Mouse (Mus musculus): ENCODE data around the gene Elovl2. TPM values are rescaled to one million over a fixed set of nuclear protein-coding genes. Genes with fewer than 3 reads are reported as not detected.
A peak's percentile ranks its signal among the peaks of the same experiment; 100 is the strongest.

Elovl2 gene
- polyA plus RNA-seq, 1 experiment from 2014 or later, result 0.08 TPM

GRCm38 (mm10) chr13:41158426-41158825 lies 61.8 kb downstream of the Elovl2 start:
- no peak for DNase-seq (ENCODE audit: low spot score)

- DNase-seq (ENCODE audit: low spot score), result no peak
These were observed 67.1 kb downstream of the Elovl2 start for GRCm38 (mm10) chr13:41153146-41153545.

- peak; percentile 46 for DNase-seq (ENCODE audit: low spot score)
These were observed 73.9 kb downstream of the Elovl2 start for GRCm38 (mm10) chr13:41146271-41146670.

GRCm38 (mm10) chr13:41145433-41145970 lies 74.7 kb downstream of the Elovl2 start:
- no peak for DNase-seq (ENCODE audit: low spot score)

GRCm38 (mm10) chr13:41134901-41135300 lies 85.3 kb downstream of the Elovl2 start:
- peak; percentile 64 for DNase-seq (ENCODE audit: low spot score)

Other genes with a start within 250 kb of the Elovl2 start
- gene Pak1ip1, start 219.4 kb downstream of the Elovl2 start, polyA plus RNA-seq (2015; fragmentation: Nextera tagmentation; extraction: Ambion mirVana), result 85.4 and 90.9 TPM in 2 replicates
- gene Tmem14c, start 204.1 kb downstream of the Elovl2 start, polyA plus RNA-seq (2015; fragmentation: Nextera tagmentation; extraction: Ambion mirVana), result 260 and 269 TPM in 2 replicates
- 0.07 and 0.10 TPM in 2 replicates for gene Mak, start 140.7 kb downstream of the Elovl2 start, polyA plus RNA-seq (2015; fragmentation: Nextera tagmentation; extraction: Ambion mirVana)
- 0.07 and 0.15 TPM in 2 replicates for gene Gcm2, start 109.4 kb downstream of the Elovl2 start, polyA plus RNA-seq (2015; fragmentation: Nextera tagmentation; extraction: Ambion mirVana)
- not detected in 2 replicates for gene Sycp2l, start 106.1 kb downstream of the Elovl2 start, polyA plus RNA-seq (2015; fragmentation: Nextera tagmentation; extraction: Ambion mirVana)
- gene Smim13, start 29.4 kb upstream of the Elovl2 start, polyA plus RNA-seq (2015; fragmentation: Nextera tagmentation; extraction: Ambion mirVana), result 12.4 and 14.6 TPM in 2 replicates
- not detected in 2 replicates for gene Gm17364, start 53.6 kb upstream of the Elovl2 start, polyA plus RNA-seq (2015; fragmentation: Nextera tagmentation; extraction: Ambion mirVana)

All from thymus, postnatal 0 days (tissue).